Mouse (Mus musculus): ENCODE measurements around the gene Gimap3. TPM values are rescaled to one million over a fixed set of nuclear protein-coding genes. Genes with fewer than 3 reads are reported as not detected.

Gimap3 gene
- polyA plus RNA-seq, 1 experiment from 2014 or later: not detected

- peaks cover 51% of the 10 kb centered on the region for H3K27me3 ChIP-seq
- H3K27ac ChIP-seq: no peak overlapping the region
- no peak overlapping the region for H3K9ac ChIP-seq
- no peak overlapping the region for H3K4me3 ChIP-seq
- 25% methylated on average over 3 of the region's 3 CpGs for WGBS
- H3K36me3 ChIP-seq: no peaks in the 10 kb centered on the region
- ATAC-seq (ENCODE audit: insufficient number of reproducible peaks, low FRiP score, low TSS enrichment, low read depth): no peak
- no peaks in the 10 kb centered on the region for H3K9me3 ChIP-seq
- H3K4me2 ChIP-seq: no peak overlapping the region
- H3K4me1 ChIP-seq: peaks cover 8% of the 10 kb centered on the region
Observed at GRCm38 (mm10) chr6:48741273-48741672, 29.4 kb downstream of the Gimap3 start.

- no peak overlapping the region for H3K4me2 ChIP-seq
- H3K27ac ChIP-seq: no peak overlapping the region
- H3K4me1 ChIP-seq: peaks cover 8% of the 10 kb centered on the region
- peaks cover 51% of the 10 kb centered on the region for H3K27me3 ChIP-seq
- H3K36me3 ChIP-seq: no peaks in the 10 kb centered on the region
- H3K9me3 ChIP-seq: no peaks in the 10 kb centered on the region
- 74% methylated on average over 3 of the region's 3 CpGs for WGBS
- H3K9ac ChIP-seq: no peak overlapping the region
- no peak for ATAC-seq (ENCODE audit: insufficient number of reproducible peaks, low FRiP score, low TSS enrichment, low read depth)
- no peak overlapping the region for H3K4me3 ChIP-seq
Observed at GRCm38 (mm10) chr6:48740501-48741169, 30.0 kb downstream of the Gimap3 start.

- Histone ChIP-seq H3K9me3 (no peaks in the 10 kb centered on the region), H3K9ac (no peak overlapping the region), H3K27me3 (peaks cover 47% of the 10 kb centered on the region), H3K4me3 (no peak overlapping the region), H3K4me1 (peaks cover 8% of the 10 kb centered on the region), H3K4me2 (no peak overlapping the region), H3K36me3 (no peaks in the 10 kb centered on the region), H3K27ac (no peak overlapping the region)
- 87% methylated on average over 3 of the region's 3 CpGs for WGBS
- ATAC-seq (ENCODE audit: insufficient number of reproducible peaks, low FRiP score, low TSS enrichment, low read depth): no peak
Observed at GRCm38 (mm10) chr6:48739780-48740055, 30.9 kb downstream of the Gimap3 start.

- no peak within 1 kb of the TSS for H3K4me2 ChIP-seq
- 73% methylated on average over 15 of the region's 15 CpGs for WGBS
- H3K4me3 ChIP-seq: peak within 1 kb of the TSS; percentile 18
Observed at GRCm38 (mm10) chr6:48738961-48739779, 31.5 kb downstream of the Gimap3 start, which contains the start of gene Gimap1. Gene Gimap1 (plus strand): TSS chr6:48739054.

GRCm38 (mm10) chr6:48737688-48738087, 33.0 kb downstream of the Gimap3 start:
- no peak for ATAC-seq (ENCODE audit: insufficient number of reproducible peaks, low FRiP score, low TSS enrichment, low read depth)
- Histone ChIP-seq H3K4me3 (no peak overlapping the region), H3K9me3 (no peaks in the 10 kb centered on the region), H3K4me1 (peaks cover 5% of the 10 kb centered on the region), H3K4me2 (no peak overlapping the region), H3K27ac (no peak overlapping the region), H3K9ac (no peak overlapping the region), H3K36me3 (no peaks in the 10 kb centered on the region), H3K27me3 (peaks cover 29% of the 10 kb centered on the region)
- 89% methylated on average over 5 of the region's 5 CpGs for WGBS

More at GRCm38 (mm10) chr6:48738961-48739779, 31.5 kb downstream of the Gimap3 start, which contains the start of gene Gimap1:
- Histone ChIP-seq H3K4me1 (peaks cover 8% of the 10 kb centered on the region), H3K27me3 (peaks cover 43% of the 10 kb centered on the region), H3K27ac (no peak within 1 kb of the TSS), H3K36me3 (no peaks in the 10 kb centered on the region), H3K9me3 (no peaks in the 10 kb centered on the region), H3K9ac (no peak within 1 kb of the TSS)
- ATAC-seq (ENCODE audit: insufficient number of reproducible peaks, low FRiP score, low TSS enrichment, low read depth): no peak

- Histone ChIP-seq H3K27ac (no peak overlapping the region), H3K9ac (no peak overlapping the region), H3K9me3 (no peaks in the 10 kb centered on the region), H3K36me3 (no peaks in the 10 kb centered on the region), H3K4me2 (no peak overlapping the region), H3K4me3 (no peak overlapping the region), H3K27me3 (peaks cover 23% of the 10 kb centered on the region), H3K4me1 (no peaks in the 10 kb centered on the region)
- 71% methylated on average over 2 of the region's 2 CpGs for WGBS
- ATAC-seq (ENCODE audit: insufficient number of reproducible peaks, low FRiP score, low TSS enrichment, low read depth): no peak
Observed at GRCm38 (mm10) chr6:48737053-48737452, 33.6 kb downstream of the Gimap3 start.

- Histone ChIP-seq H3K4me3 (no peak overlapping the region), H3K4me1 (no peaks in the 10 kb centered on the region), H3K4me2 (no peak overlapping the region), H3K9me3 (no peaks in the 10 kb centered on the region), H3K36me3 (no peaks in the 10 kb centered on the region), H3K9ac (no peak overlapping the region), H3K27me3 (no peaks in the 10 kb centered on the region), H3K27ac (no peak overlapping the region)
- no peak for ATAC-seq (ENCODE audit: insufficient number of reproducible peaks, low FRiP score, low TSS enrichment, low read depth)
- 86% methylated on average over 1 of the region's 1 CpGs for WGBS
Observed at GRCm38 (mm10) chr6:48733660-48734059, 37.0 kb downstream of the Gimap3 start.

GRCm38 (mm10) chr6:48732864-48733304, 37.8 kb downstream of the Gimap3 start:
- ATAC-seq (ENCODE audit: insufficient number of reproducible peaks, low FRiP score, low TSS enrichment, low read depth): no peak
- 40% methylated on average over 8 of the region's 8 CpGs for WGBS

GRCm38 (mm10) chr6:48727761-48728160, 42.9 kb downstream of the Gimap3 start:
- Histone ChIP-seq H3K4me2 (no peak overlapping the region), H3K27me3 (no peaks in the 10 kb centered on the region), H3K4me3 (no peak overlapping the region), H3K36me3 (no peaks in the 10 kb centered on the region), H3K9ac (no peak overlapping the region), H3K4me1 (no peaks in the 10 kb centered on the region), H3K27ac (no peak overlapping the region), H3K9me3 (no peaks in the 10 kb centered on the region)
- WGBS: 86% methylated on average over 5 of the region's 5 CpGs
- ATAC-seq (ENCODE audit: insufficient number of reproducible peaks, low FRiP score, low TSS enrichment, low read depth): no peak

More at GRCm38 (mm10) chr6:48732864-48733304, 37.8 kb downstream of the Gimap3 start:
- H3K4me1 ChIP-seq: no peaks in the 10 kb centered on the region
- H3K9me3 ChIP-seq: no peaks in the 10 kb centered on the region
- H3K9ac ChIP-seq: no peak overlapping the region
- no peak overlapping the region for H3K27ac ChIP-seq
- H3K27me3 ChIP-seq: no peaks in the 10 kb centered on the region
- H3K4me2 ChIP-seq: no peak overlapping the region
- H3K4me3 ChIP-seq: no peak overlapping the region
- no peaks in the 10 kb centered on the region for H3K36me3 ChIP-seq

GRCm38 (mm10) chr6:48725476-48725875, 45.2 kb downstream of the Gimap3 start:
- H3K9ac ChIP-seq: no peak overlapping the region
- no peaks in the 10 kb centered on the region for H3K9me3 ChIP-seq
- no peaks in the 10 kb centered on the region for H3K4me1 ChIP-seq
- no peaks in the 10 kb centered on the region for H3K27me3 ChIP-seq
- H3K4me2 ChIP-seq: no peak overlapping the region
- no peaks in the 10 kb centered on the region for H3K36me3 ChIP-seq
- H3K27ac ChIP-seq: no peak overlapping the region
- 0% methylated on average over 1 of the region's 1 CpGs for WGBS
- ATAC-seq (ENCODE audit: insufficient number of reproducible peaks, low FRiP score, low TSS enrichment, low read depth): no peak
- H3K4me3 ChIP-seq: no peak overlapping the region

GRCm38 (mm10) chr6:48723468-48723867, 47.2 kb downstream of the Gimap3 start:
- Histone ChIP-seq H3K4me3 (no peak overlapping the region), H3K4me2 (no peak overlapping the region), H3K27me3 (no peaks in the 10 kb centered on the region), H3K27ac (no peak overlapping the region), H3K4me1 (no peaks in the 10 kb centered on the region), H3K9me3 (no peaks in the 10 kb centered on the region), H3K36me3 (no peaks in the 10 kb centered on the region), H3K9ac (no peak overlapping the region)
- 80% methylated on average over 8 of the region's 8 CpGs for WGBS
- ATAC-seq (ENCODE audit: insufficient number of reproducible peaks, low FRiP score, low TSS enrichment, low read depth): no peak

- Histone ChIP-seq H3K36me3 (no peaks in the 10 kb centered on the region), H3K27me3 (no peaks in the 10 kb centered on the region), H3K4me1 (no peaks in the 10 kb centered on the region), H3K9ac (no peak overlapping the region), H3K27ac (no peak overlapping the region), H3K4me3 (no peak overlapping the region), H3K9me3 (no peaks in the 10 kb centered on the region), H3K4me2 (no peak overlapping the region)
- ATAC-seq (ENCODE audit: insufficient number of reproducible peaks, low FRiP score, low TSS enrichment, low read depth): no peak
- WGBS: 83% methylated on average over 4 of the region's 4 CpGs
Observed at GRCm38 (mm10) chr6:48720326-48720725, 50.3 kb downstream of the Gimap3 start.

Data from limb, embryonic 15.5 days (tissue).